Mouse (Mus musculus) heart, adult 9 months (tissue): ENCODE data around the gene Rab11fip2.

Experiments
- DNase-seq, 2 experiments: peaks; one replicate each; pipeline ENCODE4 v3.0.0; 2022; ENCODE audit warnings: low spot score in 2 of 2

Rab11fip2 gene

DNA sequence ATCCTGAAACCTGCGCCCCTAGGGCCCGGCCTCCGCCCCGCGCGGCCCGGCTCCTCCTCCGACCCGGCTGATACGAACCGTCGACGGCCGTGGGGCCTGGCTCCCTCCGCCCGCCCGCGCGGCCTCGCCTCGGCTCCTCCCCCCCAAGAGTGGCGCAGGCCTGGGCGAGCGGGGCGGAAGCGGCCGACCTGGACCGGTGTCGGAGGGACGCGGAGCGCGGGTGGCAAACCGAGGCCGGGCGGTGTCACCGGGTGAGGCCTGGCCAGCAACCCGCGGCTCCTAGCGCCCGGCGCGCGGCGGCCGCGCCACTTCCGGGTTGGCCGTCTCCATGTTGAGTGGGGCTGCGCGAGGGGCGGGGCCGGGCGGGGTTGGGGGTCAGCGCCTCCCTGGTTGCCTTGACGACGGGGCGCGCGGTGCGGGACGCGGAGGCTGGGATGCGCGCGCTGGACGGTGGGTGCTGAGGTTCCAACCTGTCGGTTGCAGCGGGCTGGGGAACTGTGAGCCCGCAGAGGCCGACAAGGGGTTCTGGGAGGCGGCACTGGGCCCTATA lies at the start of gene Rab11fip2:
Gene Rab11fip2 (minus strand): TSS at position 333 of the 550 bp plus-strand sequence.
- peak; percentile 87 to 89 for DNase-seq

DNA sequence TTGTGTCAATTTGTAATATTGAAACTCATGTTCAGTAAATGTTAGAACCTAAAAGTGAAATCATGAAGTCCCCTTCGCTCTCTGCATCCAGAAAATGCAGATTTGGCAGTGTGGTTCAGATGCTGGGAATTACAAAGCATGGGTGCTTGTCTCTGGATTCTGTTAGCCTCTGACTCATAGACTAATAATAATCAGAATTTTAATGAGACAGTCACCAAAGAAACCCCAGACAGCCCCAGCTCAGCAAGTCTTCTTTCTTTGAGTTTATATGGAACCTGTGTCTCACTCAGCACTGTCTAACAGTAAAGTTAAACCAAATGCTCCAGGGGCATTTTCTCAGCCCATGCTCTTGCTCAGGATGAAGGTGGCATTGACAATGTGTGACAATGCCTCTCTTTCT lies 38.1 kb upstream of the Rab11fip2 start:
- no peak for DNase-seq

DNA sequence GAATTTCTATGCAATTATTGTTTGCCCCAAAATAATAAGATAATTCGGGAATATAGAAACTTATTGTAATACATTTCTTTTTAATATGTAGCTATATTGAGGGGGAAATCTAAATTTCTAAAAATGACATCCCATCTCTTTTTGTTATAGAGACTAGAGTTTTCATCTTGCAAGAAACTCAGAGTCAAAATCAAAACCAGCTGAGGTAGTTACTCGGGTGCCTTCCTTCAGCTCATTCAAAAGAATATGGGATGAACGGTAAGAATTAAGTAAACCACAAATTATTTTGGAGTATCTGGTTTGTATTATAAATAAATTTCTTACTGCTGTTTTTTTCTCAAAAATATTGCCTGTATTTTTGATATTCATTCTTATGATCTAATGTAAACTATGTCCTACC lies 11.5 kb upstream of the Rab11fip2 start:
- DNase-seq, result no peak

DNA sequence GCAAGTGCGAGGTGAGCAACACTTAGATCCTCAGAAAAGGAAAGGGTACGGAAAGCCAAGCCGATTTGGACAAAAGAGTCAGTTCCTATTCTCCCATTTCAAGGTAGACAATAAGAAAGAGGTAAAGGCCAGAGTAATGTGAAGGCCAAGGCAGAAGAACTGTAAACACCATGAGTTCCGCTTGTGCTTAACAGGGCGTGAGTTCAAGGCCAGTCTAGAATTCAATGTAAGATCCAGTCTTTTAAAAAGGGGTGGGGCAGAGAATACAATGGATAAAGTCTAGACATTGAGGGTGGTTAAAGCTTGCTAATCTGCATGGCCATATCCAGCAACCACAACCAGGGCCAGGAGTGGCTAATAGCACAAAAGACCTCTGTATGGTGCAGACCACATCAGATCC lies 6.3 kb upstream of the Rab11fip2 start:
- DNase-seq, result no peak

DNA sequence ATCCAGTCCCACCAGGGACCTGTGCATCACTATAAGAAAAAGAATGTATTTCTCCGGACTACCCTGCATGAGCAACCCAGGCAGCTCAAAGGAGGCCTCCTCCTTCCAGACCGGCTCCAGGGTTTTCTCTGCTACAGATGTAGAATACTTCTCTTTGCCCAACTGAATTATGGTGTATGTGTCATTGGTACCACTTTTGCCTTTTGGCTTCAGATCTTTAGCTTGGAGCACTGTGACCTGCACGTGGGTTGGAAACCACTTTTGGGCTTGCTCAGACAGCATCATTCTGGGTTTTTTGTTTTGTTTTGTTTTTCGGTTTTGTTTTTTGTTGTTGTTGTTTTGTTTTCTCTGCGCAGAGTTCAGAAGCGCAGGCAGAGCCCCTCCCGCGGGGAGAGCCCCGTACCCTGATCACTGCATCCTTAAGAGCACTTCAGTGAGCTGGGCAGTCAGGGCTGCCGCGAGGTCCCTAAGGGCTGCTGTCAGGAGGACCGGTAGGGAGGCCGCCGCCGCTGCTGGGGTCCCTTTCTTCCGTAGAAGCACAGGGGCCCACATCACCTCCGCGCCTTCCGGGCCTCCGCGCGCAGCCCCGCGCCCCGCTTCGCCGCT lies 635 bp downstream of the Rab11fip2 start:
- DNase-seq, result peak in 1 of 2 experiments; percentile 6

DNA sequence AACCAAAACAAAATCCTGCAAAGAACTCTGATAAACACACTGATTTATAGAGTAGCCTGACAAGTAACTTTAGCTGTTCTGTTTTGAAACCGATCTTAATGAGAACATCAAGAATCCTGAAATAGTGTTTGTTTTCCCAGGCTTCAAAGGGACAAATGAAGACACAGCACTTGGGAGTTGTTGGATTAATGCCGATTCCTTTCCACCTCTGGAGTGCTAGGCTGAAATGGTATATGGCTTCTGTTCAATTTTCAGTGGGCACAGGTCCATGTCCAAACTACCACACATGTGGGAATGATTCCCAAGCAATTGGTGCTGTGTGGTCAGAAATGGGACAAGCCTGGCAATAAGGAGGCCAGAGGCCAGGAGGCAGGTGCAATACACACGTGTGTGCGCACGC lies 3.7 kb downstream of the Rab11fip2 start:
- DNase-seq, result no peak

DNA sequence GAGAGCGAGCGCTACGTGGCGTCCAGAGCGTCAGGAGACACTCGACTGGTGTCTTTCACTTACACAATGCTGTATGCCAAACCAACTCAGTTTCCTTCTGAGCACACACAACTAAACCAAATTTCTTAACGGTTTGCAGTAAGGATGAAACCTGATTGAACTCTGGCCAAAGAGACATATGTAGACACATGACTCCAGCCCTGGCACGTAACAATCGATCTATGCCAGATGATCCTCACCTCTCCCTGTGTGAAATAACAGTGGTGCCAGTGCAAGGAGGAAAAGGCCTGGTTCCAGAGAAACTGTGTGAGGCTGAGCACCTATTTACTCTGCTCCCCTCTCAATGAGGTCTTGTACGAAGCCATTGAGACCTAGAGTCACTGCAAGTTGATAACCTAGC lies 11.4 kb downstream of the Rab11fip2 start:
- DNase-seq, result no peak

DNA sequence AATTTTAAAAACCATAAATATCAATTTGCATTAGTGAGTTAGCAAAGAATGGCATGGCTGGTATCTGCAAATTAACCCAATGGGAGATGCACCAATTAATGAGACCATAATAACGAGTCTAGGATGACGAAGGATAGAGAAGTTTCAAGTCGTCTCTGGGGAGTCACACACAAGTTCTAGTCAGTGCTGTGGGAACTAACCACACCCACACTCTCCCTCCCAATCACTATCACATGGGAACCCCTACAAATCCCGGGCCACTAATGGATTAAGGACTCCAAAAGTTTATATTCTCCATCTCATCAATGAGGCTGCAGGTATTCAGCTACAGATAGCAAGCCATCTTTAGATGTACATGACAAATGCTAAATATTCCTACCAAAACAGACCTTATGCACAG lies 14.8 kb downstream of the Rab11fip2 start:
- DNase-seq, result no peak

DNA sequence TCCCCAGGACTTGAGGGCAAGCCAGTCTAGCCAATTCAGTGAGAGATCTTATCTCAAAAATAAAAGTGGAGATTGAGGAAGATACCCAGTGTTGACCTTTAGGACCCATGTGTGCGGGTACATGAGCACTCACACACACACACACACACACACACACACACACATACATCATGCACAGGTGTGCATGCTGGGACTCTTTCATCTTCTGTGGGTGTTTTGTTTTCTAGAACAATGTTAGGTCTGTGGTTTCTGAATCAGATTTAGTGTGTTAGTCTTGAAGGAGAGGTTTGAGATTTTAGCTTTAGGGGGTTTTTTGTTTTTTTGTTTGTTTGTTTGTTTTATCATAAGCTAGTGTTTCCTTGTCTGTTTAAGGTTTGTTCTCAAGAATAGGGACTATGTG lies 17.3 kb downstream of the Rab11fip2 start:
- DNase-seq, result no peak

DNA sequence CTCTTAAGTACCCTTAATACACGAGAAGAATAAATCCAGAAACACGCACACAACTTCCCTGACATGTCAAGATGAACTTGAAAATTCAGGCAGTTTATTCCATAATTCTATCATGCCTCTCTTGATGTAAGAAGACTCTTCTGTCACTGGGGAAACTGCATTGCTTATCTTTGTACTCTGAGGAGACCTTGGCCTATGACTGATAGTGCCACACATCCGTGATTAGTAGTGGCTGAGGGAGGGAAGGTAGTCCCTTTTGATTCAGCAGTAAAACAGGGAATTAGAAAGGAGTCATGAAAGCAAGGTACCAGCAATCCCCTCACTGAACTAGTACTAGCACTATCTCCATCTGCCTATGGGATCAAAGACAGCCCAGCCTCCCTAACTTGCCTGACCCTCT lies 22.6 kb downstream of the Rab11fip2 start:
- no peak for DNase-seq

DNA sequence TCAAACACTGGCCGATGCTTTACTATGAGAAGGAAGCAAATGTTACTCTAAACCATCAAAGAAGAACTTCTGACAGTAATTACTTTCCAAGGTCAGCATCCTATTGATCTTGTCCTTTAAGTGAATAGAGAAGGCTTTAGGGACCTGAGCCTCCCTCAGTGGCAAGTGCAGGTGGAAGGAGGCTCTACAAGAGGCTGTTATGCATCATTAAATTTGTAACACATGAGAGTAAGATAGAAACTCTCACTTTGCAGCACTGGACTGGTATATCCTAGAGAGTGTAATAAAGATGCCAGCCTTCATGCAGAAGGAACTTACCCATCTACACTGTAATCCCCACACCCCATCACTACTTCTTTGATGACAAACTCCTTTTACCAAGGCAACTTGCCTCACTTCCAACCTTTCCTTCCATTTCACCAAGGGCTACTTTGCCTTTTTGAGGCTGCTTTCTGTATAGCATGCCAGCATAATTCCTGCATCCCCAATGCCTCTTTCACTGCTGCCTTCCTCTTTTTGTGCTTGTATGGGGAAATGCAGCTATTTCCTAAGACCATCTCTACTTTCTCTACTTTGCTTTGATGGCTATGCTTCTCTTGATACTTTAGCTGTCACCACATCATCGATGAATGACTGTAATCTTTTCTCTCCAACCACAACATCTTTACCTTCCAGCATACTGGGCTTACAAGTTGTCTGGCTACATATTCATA lies 25.4 kb downstream of the Rab11fip2 start:
- DNase-seq, result no peak

DNA sequence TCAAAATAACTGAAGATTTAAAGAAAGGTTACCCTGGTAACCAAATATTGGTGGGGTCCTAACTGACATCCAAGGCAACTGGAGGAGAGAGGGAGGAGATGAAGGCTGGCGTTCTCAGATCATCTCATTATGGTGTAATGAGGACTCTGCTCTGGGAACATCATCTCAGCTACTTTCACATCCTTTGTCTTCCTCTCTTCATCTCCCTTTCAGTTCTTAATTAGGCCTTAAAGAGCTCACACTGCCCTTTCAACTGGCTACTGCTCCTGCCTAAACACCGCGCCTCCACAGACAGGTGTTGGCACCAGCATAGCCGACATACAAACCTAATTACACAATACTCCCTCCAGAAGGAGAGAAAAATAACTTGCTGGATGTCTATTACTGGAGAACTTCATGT lies 31.9 kb downstream of the Rab11fip2 start:
- no peak for DNase-seq

DNA sequence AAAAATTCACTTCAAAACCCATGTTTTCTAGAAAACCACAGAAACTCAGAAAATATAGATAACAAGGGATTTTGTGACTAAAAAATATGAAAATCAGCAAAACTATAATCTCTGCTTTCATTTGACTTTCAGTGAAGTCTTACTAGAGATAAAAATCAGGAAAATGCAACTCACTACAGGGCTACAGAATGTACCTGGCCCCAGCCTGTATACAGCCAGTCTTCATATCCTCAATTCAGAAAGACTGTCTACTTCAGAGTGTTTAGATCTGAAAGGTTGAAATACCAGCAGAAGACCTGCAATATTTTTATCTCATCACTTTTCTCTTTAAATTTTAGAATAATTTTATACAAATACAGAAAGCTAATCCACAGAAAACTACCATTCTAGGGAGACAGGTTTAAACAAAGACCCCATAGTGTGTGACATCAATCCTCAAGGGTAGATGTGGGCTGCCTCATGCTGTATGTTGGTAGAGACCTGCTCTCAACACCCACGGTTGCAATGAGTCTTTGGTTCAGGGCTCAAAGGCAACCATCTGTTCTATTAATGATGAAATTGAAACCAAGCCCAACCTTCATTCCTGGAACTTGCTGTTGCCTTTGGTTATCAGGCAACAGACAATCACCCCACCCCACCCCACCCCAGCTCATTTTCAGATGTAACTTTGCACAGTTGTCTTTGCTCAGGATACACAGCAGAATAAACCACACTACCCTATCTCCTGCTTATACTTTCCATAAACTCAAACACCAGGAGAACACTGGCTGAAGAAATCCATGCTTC lies 38.0 kb downstream of the Rab11fip2 start:
- DNase-seq, result no peak

DNA sequence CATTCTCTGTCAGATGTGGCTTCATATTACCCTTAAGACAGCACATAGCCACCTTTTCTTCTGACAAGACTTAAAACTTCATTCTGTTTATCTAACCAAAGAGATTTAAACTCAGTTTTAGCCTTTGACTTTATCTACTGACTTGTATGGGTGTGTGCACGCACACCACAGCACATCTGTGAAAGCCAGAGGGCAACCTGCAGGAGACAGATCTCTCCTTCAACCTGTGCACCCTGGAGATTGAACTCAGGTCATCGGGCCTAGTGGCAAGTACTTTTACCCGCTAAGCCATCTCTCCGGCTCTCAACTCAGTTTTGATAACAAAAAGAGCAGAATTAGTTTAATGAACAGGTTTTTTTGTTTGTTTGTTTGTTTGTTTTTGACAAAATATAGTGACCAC lies 43.5 kb downstream of the Rab11fip2 start:
- DNase-seq, result no peak

DNA sequence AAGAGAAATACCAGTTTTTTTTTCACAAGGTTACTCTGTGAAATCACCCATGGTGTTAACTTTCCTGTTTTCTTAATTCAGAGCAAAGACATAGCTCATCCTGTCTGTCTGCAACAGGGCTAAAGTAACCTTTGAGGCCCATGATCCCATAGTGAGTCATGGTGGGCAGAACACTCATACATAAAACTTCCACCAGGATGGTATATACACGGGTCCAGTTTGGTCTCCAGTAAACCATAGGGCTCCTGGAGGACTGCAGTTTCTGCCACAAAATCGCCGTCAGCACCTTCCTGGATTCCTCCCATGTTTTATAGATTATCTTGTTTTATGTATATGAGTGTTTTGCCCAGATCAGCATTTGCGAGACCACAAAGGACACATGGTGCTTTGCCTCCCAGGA lies 45.2 kb downstream of the Rab11fip2 start:
- no peak for DNase-seq

DNA sequence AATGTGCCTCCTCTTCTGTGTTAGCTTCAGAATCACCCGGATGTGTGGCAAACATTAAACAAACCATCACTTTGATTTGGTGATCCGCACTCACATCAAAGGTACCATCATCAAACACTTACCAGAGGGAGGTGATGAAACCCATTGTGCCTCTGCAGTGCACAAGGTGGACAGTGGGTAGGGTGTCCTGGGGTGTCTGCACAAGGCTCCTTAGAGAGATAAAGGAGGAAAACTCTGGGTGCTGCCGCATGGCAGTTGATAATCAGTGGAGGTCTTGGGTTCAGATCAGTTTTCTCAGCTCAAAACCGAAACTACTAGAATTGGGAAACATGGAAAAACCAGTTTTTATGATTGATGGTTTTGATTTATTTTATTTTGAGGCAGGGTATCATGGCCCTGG lies 54.1 kb downstream of the Rab11fip2 start:
- no peak for DNase-seq

DNA sequence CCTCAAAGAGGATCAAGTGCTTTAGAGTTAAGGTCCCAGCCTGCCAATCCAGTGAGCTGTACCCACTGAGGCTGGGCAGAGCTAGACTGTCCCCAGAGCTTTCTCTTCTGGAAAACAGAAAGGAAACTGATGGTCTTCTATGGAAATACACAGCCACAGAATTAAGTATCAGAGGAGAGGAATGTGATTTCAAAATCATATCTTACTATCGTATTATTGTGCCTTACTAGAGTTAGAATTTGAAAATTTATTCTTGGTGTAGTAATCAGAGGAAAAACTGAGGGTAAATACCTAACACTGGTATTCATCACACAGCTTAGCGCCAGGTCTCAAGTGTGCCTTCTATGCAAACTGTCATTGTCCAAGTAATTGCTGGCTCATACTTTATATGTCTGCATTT lies 54.6 kb downstream of the Rab11fip2 start:
- no peak for DNase-seq

DNA sequence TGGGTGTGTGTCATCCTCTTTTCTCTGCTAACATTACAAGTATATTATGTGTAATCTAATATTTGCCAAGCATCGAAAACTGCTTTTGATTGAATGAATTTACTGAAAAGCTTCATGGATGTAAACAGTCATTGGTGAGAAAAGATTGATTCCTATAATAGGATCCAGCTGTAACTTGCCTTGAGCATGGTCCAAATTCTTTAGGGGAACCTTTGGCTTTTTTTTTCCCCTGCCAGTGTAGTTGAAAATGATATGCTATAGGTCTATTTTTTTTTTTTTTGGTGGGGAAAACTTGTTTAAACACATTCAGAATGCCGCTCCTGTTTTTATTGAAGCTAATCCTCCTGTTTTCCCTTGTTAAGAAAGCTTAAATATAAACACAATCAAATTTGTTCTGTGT lies 55.6 kb downstream of the Rab11fip2 start:
- no peak for DNase-seq

DNA sequence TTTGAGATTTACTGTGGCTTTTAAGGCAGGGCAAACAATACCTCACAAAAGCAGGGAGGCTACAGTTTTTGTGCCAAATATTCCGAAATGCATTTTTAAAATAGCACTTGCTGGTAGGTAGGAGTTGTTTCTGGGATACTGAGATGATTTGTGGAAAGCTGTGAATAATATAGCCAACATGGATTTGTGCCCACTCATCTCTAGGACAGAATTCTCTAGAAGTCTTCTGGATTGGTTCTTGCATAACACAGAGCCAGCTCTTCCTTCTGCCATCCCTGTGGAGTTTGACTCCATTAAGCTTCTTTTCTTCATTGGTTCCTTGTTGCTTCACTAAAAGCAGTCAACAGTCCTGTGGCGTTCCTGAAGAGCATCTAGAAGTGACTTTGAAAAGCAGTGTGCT lies 58.2 kb downstream of the Rab11fip2 start:
- no peak for DNase-seq

DNA sequence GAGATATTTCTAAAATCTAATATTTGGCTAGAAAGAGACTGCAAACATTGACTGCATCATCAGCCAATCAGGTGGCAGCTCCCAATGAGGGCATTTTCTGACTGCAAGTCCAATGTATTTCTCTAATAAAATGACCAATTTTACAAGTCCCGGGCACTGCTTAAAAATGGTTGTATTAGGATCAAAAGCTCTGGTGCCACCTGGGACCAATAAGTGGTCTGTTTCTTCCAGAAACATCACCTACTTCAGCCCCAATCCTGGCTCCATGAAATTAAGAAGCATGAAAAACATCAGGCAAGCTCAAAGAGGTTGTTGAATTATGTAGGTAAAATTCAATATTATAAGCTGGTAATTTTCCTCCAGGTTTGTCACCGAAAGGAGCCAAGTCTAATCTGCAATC lies 66.2 kb downstream of the Rab11fip2 start:
- no peak for DNase-seq

DNA sequence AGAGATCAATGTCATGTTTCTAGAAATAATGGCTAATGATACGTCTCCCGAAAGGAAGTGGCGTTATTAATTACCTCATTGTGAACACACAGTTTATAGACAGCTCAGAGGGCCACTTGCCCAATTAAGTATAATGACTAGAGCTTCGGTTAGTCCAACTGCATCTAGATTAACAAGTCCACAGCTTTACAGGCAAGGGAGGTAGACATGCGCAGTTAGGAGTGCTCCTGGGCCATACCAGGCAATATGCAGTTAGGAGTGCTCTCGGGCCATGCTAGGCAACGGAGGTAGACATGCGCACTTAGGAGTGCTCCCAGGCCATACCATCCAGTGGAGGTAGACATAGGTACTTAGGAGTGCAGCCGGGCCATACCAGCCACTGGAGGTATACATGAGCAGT lies 76.8 kb downstream of the Rab11fip2 start:
- DNase-seq, result no peak

DNA sequence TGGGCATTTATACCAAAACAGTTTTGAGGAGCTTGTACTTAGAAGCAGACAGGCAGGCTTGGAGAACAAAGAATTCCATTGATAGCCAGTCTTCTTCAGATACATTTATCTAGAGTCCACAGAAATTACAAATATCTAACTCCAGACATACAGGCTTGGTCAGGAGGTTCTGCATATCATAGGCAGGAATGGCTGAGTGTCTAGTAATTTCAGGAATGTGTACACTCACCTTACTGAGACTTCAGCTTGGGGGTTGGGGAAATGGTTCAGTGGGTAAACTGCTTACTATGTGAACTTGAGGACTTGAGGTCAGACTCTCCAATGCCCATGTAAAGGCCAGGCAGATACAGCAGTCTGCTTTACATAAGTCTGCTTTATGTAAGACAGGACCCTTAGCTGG lies 81.0 kb downstream of the Rab11fip2 start:
- DNase-seq, result no peak

DNA sequence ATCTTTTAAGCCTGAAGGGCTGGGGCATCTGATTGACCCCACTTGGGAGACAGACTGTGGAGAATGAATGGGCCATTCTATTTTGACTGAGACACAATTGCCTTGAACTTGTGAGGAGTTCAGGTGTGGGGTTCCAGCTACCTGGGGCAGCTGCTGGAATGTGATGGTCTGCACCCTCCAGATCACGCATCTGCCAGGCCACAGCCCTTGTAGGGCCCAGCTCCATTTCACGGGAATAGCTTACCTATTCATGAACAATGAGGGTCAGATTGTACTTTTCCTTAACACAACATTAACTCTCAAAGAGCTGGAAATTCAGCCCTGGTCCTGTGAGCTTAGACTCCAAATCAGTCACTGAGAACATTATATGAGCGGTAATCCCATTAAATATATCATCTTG lies 82.7 kb downstream of the Rab11fip2 start:
- no peak for DNase-seq
